Mouse (Mus musculus) layer of hippocampus, postnatal 14 days (tissue): Measurements from ENCODE around the gene Smim14. TPM values are rescaled to one million over a fixed set of nuclear protein-coding genes. Genes with fewer than 3 reads are reported as not detected.
"Not testable (repeated sequence)": the region's sequence is repeated elsewhere in the genome, so short reads cannot be mapped to it uniquely, and the experiment has no call there.

Experiments used
- DNase-seq, 2 experiments: peaks; one replicate each; pipeline ENCODE4 v3.0.0; 2021 to 2022; ENCODE audit warnings: low spot score in 2 of 2, mixed read lengths in 1 of 2
- long read RNA-seq, 2 experiments: library from polyadenylated mRNA; stranded (forward); transcript quantifications; one replicate each; pipeline ENCODE4 v2.0.0; 2021
- total RNA-seq, 2 experiments: library from RNA; stranded (reverse); gene quantifications; 2 replicates each; pipeline ENCODE4 v1.2.3; 2021

Gene Smim14
- total RNA-seq, result 100 to 1,000 TPM; 150 to 155 TPM
- long read RNA-seq, experiment 1, full-length matches to known transcripts, result 93 of 147 reads
- long read RNA-seq, experiment 1, partial matches to known transcripts, result 4 of 147 reads
- long read RNA-seq, experiment 1, other reads (novel, unspliced or antisense), result 50 of 147 reads
- long read RNA-seq, experiment 2, full-length matches to known transcripts, result 143 of 206 reads
- long read RNA-seq, experiment 2, partial matches to known transcripts, result 18 of 206 reads
- long read RNA-seq, experiment 2, other reads (novel, unspliced or antisense), result 45 of 206 reads

DNA sequence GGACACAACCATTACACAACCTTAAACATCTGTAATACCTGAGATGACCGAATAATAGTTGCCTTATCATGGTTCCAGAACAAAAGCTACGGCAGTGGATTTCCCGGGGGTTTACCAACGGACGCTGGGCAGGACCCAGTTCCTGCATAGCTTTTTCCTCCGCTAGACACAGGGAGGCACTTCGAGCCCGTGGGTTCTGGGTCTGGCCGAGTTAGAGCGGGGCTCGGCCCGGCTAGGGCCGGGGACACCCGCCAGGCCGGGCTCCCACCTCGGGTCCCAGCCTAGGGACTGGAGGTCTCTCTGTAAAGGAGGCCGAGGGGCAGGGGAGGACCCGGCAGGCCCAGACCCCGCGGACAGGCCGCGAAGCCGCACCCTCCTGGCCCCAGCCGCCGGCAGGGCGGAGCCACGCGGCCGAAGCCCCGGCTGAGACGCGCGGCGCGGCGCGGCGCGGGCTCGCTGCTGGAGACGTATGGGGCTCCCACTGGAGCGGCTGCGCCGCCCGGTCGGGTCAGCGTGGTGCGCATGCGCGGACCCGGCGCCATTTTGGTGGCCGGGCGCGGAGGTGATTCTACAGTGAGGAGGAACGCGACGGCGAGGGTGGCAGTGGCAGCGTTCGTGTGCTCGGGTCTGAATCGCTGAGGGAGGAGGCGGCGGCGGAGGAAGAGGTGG is at the start of gene Smim14, which contains the start of gene Ube2k:
Gene Smim14 (minus strand): TSS at position 434 of the 669 bp plus-strand sequence.
Gene Ube2k (plus strand): TSS at position 483 of the 669 bp plus-strand sequence.
- DNase-seq, result peak; percentile 93 to 96

GRCm38 (mm10) chr5:65586291-65586690 is 49.3 kb upstream of the Smim14 start:
- no peak for DNase-seq

DNA sequence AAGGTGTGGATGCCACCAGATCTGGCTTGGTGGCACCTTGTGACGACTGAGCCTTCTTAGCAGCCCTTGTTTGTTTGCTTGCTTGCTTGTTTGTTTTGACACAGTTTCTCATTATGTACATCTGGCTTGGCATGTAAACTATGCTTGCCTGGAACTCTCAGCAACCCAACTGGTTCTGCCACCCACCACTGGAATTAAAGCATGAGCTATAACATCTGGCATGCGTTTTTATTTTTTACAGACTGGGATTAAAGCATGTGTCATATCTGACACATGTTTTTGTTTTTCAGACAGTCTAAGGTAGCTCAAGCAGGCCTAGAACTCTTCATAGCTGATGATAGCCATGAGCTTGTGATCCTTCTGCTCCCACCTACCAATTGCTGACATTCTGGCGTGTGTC is 41.6 kb upstream of the Smim14 start:
- DNase-seq, result no peak

GRCm38 (mm10) chr5:65575896-65576295 is 38.9 kb upstream of the Smim14 start:
- DNase-seq, result no peak

GRCm38 (mm10) chr5:65574876-65575275 is 37.9 kb upstream of the Smim14 start:
- DNase-seq, result no peak

DNA sequence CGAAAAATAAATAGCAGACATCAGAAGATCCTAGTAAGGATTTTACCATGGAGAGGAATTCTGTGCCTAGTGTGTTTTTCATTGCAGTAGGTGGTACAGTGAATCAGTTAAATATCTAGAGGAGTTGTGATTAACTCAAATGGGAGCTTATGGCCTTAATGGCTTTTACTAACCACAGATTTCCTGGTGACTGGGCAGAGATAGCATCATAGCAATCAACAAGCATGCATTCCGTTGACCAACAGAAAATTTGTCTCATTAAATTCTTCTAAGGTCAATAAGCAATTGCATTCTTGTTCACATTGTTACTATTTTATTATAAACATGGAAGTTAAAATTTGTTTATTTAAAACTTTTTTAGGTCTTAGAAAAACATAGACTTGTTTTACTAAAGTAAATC is 28.5 kb upstream of the Smim14 start:
- no peak for DNase-seq

DNA sequence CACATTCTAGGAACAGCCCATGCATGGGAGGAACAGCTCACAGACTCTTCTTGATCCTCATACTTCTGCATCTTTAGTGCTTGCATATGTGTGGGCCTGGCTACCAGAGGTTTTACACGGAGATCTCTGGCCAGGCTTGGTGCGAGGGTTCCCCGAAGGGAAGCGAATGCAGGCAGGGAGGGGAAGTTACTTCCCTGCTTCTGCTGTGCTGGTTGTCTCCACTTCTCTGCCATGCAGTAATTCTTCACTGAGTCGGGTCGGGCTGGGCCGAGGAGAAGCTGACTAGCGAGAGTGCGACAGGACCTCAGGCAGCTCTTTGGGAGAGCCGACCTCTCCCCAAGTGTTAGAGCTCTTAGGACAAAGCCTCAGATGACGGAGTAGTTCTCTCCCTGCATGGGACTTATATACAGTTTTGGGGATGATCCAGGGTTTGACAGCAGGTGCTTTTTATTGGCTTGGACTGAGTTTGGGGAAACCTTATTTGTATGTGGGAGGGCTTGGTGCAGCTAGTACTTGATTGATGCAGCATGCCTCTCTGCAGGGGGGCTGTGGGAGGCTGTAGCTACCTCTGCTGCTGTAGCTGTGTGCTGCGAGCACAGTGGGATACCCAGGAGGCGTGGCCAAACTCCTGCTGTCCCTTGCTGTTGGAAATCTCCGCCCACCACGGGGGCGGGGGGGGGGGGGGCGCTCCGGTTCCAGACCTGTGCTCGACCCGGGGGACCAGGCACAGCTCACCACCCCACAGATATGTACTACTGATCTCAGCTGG is 24.3 kb upstream of the Smim14 start:
- peak in 1 of 2 experiments; percentile 26 for DNase-seq

DNA sequence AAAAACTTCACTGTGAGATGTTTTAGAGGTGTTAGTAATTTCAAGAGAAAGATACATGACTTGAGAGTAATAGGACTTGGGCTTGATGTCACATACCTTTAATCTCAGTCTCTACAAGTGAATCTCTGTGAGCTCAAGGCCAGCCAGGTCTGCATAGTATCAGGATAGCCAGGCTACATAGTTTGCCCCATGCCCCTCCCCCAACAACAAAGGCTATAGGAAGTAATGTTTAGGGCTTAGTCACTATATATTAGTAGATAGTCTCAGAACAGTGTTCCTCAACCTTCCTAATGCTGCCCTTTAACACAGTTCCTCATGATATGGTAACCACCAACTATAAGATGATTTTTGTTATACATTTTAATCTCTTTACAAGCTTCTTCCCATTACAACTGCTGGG is 20.1 kb upstream of the Smim14 start:
- DNase-seq, result no peak

DNA sequence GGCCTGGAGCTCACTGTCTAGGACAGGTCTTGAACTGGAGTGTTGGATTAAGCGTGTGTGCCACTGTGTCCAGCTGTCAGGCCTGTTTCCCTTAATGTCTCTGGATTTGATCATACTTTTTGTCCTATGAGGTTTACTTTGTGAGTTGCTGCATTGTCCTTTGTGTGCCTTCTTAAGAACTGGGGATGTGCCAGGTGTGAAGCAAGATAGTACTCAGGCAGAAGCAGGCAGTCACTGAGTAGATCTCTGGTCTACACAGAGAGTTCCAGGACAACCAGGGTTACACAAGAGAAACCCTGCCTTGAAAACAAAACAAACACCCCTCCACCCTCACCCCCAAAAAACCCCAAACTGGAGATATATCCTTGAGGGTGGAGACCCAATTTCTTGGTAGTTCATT is 12.7 kb upstream of the Smim14 start:
- DNase-seq, result no peak

DNA sequence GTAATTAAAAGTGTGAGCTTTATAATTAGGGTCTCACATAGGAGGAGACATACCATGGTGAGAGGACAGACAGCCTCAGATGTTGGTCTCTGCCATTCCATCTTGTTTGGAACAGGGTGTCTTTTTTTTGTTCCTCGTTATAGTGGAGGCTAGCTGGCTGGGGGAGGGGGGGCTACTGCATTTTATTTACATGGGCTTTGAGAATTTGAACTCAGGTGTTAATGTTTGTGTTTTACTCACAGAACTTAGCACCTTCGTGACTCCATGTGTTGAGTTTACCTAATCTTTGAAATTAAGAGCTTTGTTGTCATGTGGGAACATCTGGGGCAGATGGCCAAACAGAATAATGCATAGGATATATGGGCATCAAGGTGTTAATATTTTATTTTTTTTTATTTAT is 7.6 kb upstream of the Smim14 start:
- no peak for DNase-seq

DNA sequence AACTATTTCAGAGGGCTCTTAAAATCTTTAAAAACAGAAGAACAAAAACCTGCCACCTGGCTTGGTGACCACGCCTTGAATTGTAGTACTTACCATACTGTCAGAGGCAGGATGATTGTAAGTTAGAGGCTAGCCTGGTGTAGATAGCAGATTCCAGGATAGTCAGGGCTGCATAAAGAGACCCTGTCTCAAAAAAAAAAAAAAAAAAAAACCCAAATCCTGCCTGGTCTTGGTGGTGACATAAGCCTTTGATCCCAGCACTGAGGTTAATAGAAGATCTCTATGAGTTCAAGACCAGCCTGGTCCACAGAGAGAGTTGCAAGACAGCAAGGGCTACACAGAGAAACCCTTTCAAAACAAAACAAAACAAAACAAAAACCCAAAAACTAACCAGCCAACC is 6.5 kb upstream of the Smim14 start:
- no peak for DNase-seq

- no peak for DNase-seq
Measured at GRCm38 (mm10) chr5:65541889-65542288, 4.9 kb upstream of the Smim14 start.

DNA sequence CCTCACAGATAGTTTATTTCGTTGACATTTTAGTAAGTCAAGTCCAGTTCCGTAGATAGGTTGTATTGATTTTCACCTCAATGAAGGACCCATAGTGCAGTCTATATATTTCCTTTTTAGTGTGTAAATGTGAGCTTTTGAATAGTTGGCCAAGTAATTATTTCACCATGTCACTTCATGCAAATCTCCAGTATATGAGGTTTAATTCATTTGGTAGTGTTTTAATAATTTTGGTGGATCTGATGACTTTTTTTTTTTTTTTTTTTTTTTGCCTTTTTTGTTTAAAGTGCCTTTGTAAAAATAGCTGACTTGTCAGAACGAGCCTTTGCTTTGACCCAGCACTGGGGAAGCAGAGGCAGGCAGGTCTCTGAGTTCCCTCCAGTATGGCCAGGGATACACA is 2.8 kb upstream of the Smim14 start:
- DNase-seq, result no peak

DNA sequence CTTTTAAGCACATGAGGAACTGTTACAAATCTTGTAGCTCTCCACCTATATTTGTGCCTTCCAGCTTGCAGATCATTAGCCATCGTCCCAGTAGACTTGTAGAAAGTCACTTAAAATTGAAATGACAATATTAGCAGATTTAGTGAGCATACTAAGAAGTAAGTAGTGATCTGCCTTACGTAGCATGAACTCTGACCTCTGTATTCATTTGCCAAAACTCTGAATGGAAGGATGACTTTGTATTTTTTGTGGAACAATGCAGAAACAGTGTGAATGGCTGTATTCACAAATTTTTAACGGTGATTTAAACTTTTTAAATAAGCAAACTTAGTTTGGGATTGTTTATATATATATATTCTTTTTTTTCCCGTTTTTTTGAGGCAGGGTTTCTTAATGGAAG is 1.8 kb upstream of the Smim14 start:
- no peak for DNase-seq

DNA sequence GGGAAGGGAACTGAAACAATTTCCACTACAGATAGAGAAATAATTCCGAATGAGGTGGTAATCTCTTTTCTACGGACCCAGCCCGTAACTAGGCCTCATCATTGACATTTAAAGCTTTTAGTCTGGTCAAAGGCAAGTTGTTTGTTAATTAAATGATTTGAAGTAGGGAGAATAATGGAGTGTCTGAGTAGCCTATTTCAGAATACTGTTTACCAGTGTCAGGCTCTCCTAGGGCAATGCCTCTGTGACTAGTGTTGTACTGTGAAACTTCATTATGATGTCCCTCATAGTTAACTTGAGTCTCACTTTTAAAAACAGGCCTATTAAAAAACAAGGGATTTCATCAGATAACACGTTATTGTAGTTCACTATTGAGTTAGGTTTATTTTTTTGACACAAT is 1.1 kb upstream of the Smim14 start:
- no peak for DNase-seq

DNA sequence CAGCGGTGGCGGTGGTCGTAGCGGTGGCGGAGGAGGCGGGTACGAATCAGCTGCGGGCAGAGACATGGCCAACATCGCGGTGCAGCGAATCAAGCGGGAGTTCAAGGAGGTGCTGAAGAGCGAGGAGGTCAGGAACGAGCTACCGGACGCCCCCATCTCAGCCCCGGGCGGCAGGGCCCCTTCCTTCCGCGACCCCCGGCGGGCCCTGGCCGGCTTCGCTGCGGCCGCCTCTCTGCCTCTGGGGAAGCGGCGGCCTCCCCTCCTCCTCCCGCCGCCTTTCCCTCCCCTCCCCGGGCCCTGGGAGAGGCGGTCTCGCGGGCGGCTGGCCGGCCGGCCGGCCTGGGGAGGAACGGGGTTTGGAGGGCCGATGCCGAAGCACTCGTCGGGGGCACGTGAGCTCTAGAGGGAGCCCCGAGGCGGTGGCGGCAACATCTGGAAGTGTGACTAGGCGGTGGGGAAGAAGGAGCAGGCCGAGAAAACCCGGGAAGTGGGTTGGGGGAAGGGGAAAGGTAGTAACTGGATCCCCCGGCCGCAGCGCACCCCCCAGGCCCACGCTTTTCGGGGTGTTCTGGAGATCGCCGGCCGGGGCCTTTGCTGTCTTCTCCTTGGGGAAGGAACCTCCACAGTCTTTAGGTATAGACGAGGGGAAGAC is 562 bp upstream of the Smim14 start:
- DNase-seq, result no peak

DNA sequence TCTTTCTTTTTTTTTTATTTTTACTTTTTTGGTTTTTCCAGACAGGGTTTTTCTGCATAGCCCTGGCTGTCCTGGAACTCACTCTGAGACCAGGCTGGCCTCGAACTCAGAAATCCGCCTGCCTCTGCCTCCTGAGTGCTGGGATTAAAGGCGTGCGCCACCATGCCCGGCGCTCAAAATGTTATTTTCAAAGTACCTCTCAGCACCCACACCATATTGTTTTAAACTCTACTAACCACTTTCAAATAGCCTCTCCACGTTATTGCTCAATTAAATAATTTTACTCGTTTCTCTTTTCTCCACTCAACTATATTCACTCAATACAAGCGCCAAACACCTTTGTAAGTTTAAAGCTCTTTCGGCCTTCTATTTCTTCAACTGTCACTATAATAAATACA is 917 bp downstream of the Smim14 start:
- DNase-seq, result not testable (repeated sequence)

DNA sequence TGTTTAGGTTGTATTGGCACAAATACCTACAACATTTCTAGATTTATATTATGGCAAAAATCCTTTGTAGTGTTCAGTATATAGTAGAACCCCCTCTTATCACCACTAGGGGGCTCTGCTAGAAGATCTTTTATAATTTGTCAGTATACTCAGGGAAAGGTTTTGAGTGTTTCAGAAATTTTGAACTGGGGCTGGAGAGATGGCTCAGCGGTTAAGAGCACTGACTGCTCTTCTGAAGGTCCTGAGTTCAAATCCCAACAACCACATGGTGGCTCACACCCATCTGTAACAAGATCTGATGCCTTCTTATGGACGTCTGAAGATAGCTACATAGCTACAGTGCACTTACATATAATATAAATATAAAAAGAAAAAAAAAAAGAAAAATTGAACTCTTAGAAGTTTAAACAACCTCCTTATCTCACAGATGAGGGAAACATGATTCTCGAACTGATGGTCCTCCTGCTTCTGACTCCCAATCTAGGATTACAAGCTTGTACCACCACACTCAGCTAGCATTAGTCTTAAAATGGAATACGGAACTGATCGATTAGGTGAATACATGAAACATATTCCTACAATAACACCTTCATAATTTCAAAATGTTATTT is 1.4 kb downstream of the Smim14 start:
- peak; percentile 11 to 46 for DNase-seq

- DNase-seq, result no peak
Measured at GRCm38 (mm10) chr5:65534496-65534895, 2.5 kb downstream of the Smim14 start.

DNA sequence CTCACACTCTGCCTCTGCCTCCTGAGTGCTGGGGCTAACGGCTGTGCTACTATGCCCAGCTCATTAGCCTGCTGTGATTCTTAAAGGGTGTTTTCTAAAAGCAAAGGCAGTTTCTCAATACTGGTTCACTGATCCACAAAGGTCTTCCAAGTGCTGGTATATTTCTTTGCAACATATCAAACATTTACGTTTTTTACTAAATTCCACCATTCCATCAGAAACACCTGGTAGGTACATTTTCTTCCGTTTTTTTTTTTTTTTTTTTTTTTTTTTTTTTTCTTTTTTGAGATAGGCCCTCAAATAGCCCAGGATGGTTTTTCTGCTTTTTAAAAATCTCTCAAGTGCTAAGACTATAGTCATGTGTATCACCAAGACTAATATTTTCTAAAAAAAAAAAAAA is 5.7 kb downstream of the Smim14 start:
- no peak for DNase-seq
